Mouse (Mus musculus): ENCODE results near the gene Trappc6a.

DNA sequence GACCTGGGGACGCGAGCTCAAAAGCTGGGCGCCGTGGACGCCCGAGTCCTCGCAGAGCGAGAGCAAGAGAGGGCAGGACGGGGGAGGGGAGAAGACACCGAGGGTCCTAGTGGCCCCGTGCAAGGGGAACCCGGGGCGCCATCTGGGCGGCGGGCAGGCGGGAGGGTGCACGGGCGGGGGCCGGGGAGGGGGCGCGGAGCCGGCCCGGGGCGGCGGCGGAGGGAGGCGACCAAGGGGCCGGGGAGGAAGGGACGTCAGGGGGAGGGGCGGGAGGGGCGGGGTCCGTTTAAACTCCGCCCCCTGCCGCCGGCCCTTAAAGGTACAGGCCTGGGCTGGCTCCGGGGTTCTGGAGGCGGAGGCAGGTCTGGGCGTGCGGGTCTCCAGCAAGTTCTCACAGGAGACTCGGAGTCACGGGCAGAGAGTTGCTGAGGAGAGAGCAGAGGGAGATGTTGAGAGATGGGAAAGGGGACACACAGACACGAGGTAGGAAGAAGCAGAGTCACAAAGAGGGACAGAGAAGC, 49.5 kb upstream of the Trappc6a start, which contains the start of gene Mark4:
- no peak for TF ChIP-seq CTCF (IDR thresholded peaks at IDR 0.05; ENCODE audit: low read depth)
- TF ChIP-seq EP300 (IDR thresholded peaks at IDR 0.05; ENCODE audit: low read depth), result no peak
